Mouse (Mus musculus) kidney, adult 8-10 months (tissue): ENCODE measurements around the gene Zp3r.
"Not testable (repeated sequence)": the region's sequence is repeated elsewhere in the genome, so short reads cannot be mapped to it uniquely, and the experiment has no call there.

ENCODE experiments used
- DNase-seq, 2 experiments: peaks; one replicate each; pipeline ENCODE4 v3.0.0; 2022

Gene Zp3r

GRCm38 (mm10) chr1:130629521-130629920 lies at the start of gene Zp3r:
Gene Zp3r (minus strand): TSS chr1:130629621.
- DNase-seq: no peak

DNA sequence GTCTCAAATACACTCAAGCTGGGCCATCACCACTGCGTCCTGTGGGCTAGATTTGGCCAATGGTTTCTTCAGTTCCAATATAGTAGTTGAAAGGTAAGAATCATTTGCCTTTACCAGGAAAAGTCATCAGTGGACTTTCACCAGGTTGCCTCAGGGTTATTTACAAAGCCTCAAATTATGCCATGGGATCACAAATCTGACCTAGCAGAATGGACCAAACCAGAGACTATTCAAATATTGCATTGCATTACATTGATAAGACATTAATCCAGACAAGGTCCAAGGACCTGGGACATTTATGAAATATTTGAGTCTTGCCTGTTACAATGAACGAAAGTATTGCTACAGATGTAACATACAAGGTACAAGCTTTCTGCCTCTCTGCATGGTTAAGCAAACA lies 49.1 kb upstream of the Zp3r start:
- no peak for DNase-seq

- not testable (repeated sequence) for DNase-seq
Observed at GRCm38 (mm10) chr1:130663576-130663975, 34.2 kb upstream of the Zp3r start.

DNA sequence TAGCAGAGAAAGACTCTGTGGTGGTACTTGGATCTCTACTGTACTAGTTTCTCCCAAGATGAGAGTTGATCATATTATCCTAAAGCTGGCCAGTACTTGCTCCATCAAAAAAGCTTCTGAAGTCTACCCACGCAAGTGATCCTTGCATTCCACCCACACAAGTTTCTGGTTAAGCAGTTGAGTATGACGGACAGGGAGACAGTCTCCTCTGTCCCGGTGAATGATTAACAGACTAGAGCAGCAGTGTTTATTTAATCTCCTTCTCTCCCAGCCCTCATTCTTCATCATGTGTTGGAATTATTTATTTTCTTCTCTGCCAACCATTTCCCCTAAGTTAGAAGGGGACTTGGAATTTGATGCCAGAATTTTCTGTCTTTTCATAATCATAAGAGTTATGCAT lies 32.0 kb upstream of the Zp3r start, which contains the start of gene C4bp:
TSS of gene C4bp (minus strand) at position 179 of the 400 bp plus-strand sequence.
- peak; percentile 2 to 37 for DNase-seq

- DNase-seq: not testable (repeated sequence)
Observed at GRCm38 (mm10) chr1:130659641-130660040, 30.2 kb upstream of the Zp3r start.

DNA sequence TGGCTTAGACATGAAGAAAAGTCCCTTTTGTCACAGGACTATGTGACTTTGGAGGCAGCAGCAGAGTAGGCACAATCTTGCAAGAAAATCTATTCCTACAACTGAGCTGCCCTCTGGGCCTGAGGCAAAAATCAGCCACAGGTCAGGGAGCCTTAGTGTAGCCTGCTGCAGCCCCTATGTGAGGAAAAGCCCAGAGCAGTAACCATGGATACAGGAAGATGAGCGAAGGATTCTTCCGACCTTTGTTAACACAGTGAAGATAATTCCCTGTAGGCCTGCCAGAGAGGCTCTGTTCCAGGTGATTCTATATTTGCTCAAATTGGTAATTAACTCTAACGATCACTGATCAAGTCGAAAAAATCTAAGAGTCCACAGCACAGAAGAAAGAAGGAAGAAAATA lies 14.7 kb upstream of the Zp3r start:
- no peak for DNase-seq

DNA sequence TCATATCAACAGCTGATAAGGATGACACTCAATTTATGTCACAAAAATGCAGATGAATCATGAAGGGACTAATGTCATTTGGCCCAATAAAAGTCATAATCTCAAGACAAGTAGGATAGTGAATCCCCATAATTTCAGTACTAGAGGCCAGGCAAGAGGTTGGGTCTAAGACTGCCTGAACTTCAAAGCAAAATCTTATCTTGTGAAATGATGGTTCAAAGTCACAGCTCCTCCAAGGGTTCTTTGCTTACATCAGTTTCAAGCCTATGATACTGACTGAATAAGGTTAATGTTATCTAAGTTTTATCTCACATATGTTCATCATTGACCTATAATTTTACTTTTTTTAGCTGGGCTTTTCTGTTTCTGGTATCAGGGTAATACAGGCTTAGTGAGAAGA lies 11.5 kb upstream of the Zp3r start:
- DNase-seq: no peak

GRCm38 (mm10) chr1:130633761-130634410 lies 4.5 kb upstream of the Zp3r start:
- DNase-seq: peak; percentile 16 to 76

GRCm38 (mm10) chr1:130633316-130633715 lies 3.9 kb upstream of the Zp3r start:
- no peak for DNase-seq

DNA sequence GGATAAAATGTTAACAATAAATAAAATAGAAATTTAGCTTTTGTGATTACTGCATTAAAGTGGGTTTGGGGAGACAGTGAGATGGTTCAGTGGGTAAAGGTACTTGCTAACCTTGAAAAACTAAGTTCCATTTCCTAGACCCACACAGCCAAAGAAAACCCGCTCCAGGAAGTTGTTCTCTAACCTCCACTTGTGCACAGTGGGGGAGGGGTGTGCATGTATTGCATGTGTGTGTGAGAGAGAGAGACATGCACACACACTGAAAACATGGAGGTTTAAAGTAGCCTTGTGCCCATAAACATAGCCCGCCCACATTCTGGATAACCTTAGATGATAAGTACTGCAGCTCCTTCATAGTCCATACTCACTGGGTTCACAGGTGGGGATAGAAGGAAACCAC lies 33.1 kb downstream of the Zp3r start:
- no peak for DNase-seq

DNA sequence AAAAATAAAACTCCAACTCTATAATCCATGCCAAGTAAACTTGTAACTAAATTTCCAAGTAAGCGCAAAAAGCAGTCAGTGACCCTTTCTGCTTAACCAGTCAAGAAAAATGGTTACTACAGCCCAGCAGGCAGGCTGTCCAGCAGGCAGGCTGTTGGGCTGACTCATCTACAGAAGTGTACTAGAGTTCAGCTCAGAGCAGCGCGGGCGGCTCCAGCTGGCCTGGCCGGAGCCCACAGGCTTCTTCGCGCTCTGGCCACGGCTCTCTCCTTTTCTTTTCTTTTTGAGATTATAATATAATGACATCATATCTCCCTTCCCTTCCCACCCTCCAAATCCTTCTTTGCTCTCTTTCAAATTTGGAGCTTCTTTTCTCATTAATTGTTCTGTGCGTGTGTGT lies 40.8 kb downstream of the Zp3r start:
- DNase-seq: peak in 1 of 2 experiments; percentile 3

- DNase-seq: no peak
Observed at GRCm38 (mm10) chr1:130576389-130576788, 53.0 kb downstream of the Zp3r start.

- DNase-seq: peak in 1 of 2 experiments; percentile 45
Observed at GRCm38 (mm10) chr1:130575962-130576361, 53.5 kb downstream of the Zp3r start.

DNA sequence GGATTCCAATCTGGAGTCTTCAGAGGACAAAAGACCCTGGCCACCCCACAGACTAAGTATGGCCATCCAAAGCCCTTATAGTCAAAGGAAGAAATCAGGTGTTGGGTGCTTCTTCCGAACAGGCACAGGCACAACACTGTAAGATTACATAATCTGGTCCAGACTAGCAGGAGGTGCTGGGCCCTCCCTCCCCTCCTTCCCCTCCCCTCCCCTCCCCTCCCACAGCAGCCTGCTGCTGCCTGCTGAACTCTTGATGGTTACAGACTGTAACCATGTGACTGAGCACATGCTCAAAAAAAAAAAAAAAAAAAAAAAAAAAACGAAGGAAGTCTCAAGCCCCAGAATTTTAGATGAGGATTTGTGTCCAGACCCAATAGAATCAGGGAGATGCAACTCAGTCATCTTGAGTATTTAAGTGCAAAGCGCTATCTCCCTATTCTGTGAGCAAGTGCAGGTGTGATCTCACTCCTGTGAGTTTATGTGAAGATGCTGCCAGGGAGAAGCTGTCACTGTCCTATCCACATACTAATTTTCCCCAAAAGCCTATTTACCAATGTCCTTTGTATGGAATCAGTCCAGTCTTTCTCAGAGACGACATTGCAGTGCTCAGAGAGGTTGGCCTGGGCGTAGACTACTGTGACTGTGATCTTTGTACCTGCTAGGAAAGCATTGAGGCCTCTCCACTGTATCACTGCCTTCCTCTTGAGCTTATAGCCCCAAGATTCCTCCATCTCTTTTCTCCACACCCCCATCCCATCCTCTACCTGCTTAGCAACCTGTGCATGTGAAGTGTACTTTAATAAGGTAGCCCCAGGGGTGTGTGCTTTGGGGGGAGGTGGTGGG lies 77.8 kb downstream of the Zp3r start:
- no peak for DNase-seq

GRCm38 (mm10) chr1:130550242-130551167 lies 78.9 kb downstream of the Zp3r start:
- DNase-seq: peak; percentile 38 to 48

DNA sequence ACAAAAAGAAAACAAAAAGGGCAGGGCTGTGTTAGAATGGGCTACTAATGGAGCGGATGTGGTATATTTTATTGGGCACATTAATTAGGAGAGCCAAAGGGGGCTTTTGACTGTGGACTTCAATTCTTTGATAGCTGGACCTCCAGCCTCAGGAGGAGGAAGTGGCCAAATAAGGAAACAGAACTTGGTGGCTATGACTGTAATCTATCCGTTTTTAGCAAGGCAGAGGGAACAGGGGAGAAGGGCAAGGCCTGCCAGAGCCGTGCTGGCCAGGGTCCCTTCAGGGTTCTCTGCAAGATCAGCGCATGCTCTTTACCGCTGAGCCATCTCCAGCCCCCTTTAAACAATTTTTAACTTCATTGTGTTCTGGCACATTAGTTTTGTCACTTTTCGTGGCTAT lies 79.7 kb downstream of the Zp3r start:
- no peak for DNase-seq

DNA sequence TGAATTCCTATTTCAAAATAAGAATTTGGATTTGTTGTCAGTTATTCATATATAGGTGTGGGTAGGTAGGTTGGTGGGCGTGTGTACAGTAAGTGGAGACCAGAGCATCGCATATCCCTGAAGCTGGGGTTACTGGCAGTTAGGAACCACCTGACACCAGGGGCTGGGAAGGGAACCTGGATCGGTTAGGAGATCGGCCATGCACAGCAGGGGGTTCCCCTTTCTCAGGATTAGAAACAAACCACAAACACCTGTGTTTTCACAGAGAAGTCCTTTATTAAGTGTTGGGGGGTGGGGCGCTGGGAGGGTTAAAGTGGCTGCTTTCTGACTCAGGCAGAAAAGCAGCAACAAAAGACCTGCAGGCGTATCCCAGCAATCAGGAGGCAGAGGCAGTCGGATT lies 80.3 kb downstream of the Zp3r start:
- DNase-seq: no peak

DNA sequence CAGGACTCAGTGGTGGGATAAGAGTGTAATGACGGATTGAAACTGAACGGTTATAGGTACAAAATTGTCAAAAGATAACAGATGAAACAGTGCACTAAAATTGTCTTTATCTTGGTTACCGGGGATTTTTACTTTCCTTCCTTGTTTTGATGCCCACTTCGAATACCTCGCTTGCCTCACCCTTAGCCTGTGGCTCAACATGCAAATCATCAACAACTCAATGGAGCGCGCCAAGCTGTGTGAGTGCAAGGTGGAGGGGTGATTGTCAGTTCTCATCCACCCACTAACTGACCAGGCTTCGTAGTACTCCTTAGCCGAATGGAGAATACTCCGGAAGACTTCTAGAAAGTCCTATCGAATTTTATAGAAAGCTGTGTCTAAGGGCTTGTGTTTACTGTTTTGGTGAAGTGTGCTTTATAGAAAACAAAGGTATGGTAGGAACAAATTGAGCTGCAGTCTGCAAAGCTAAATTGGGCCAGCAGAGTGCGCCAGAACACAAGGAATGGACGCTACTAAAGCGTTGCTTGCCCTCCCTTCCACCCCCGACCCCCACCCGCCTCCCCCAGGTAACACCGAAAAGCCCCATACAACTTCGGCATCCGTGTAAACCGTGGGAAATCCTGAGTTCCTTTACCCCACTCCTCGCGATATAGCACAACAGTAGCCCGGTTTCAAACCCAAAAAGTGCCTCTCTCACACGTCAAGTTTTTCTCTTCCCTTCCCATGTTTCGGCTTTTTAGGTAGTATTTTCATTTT lies 81.6 kb downstream of the Zp3r start:
- peak in 1 of 2 experiments; percentile 56 for DNase-seq
